Mouse (Mus musculus) heart, adult 2 months (tissue): ENCODE data around the gene Csdc2. TPM values are rescaled to one million over a fixed set of nuclear protein-coding genes. Genes with fewer than 3 reads are reported as not detected.
A peak's percentile ranks its signal among the peaks of the same experiment; 100 is the strongest.

Experiments
- DNase-seq, 2 experiments: peaks; one replicate each; pipeline ENCODE4 v3.0.0; 2021
- H3K27ac ChIP-seq: fragments of 200-600 bp; 2 replicates; pipeline ENCODE4 v1.8.1; 2022
- H3K27me3 ChIP-seq: fragments of 200-500 bp; 2 replicates; pipeline ENCODE4 v1.6.1; 2012; ENCODE audit warnings: mild to moderate bottlenecking, low read length, inconsistent platforms, mixed read lengths; ENCODE audit not compliant: control insufficient read depth, insufficient read depth
- H3K36me3 ChIP-seq: fragments of 200-500 bp; 2 replicates; pipeline ENCODE4 v1.6.1; 2012; ENCODE audit warnings: low read length, inconsistent platforms; ENCODE audit not compliant: control insufficient read depth, insufficient read depth
- H3K4me1 ChIP-seq: fragments of 200-500 bp; 2 replicates; pipeline ENCODE4 v1.6.1; 2011; ENCODE audit warnings: low read length; ENCODE audit not compliant: control insufficient read depth, insufficient read depth
- H3K4me3 ChIP-seq: fragments of 200-600 bp; 2 replicates; pipeline ENCODE4 v1.8.1; 2022
- H3K79me2 ChIP-seq: fragments of 200-500 bp; replicated peaks from 2 replicates; pipeline ENCODE4 v1.6.1; 2012; ENCODE audit warnings: mild to moderate bottlenecking, inconsistent platforms, low read length, moderate library complexity, mixed read lengths; ENCODE audit not compliant: control insufficient read depth, insufficient read depth
- H3K9ac ChIP-seq: fragments of 200-500 bp; 2 replicates; pipeline ENCODE4 v1.6.1; 2012; ENCODE audit warnings: low read depth, mild to moderate bottlenecking, control low read depth, inconsistent platforms, low read length, mixed read lengths
- CTCF ChIP-seq: fragments of 200-600 bp; IDR thresholded peaks from 2 replicates; pipeline ENCODE4 v1.8.1; 2022; ENCODE audit warnings: antibody characterized with exemption, mild to moderate bottlenecking, moderate library complexity
- EP300 ChIP-seq: fragments of 200-500 bp; IDR thresholded peaks from 2 replicates; pipeline ENCODE4 v1.6.1; 2011; ENCODE audit warnings: low read depth, low read length, control low read depth; ENCODE audit not compliant: insufficient read depth
- POLR2A ChIP-seq: fragments of 200-500 bp; IDR thresholded peaks from 2 replicates; pipeline ENCODE4 v1.6.1; 2011; ENCODE audit warnings: mild to moderate bottlenecking, low read depth, low read length, control low read depth; ENCODE audit not compliant: insufficient read depth
- WGBS: fragments of 180-500 bp; shearing (Covaris S2); methylation state at CpG from one replicate; pipeline ENCODE4 v1.1.7; 2018; 5-methylcytosine and 5-hydroxymethylcytosine counted together
- intact Hi-C: fragments of 180-260 bp; cut with DNase I; formaldehyde crosslinking; loops from one replicate; pipeline ENCODE4 v1.15.1; 2025
- polyA plus RNA-seq: library from polyadenylated mRNA; depleted of rRNA; stranded (reverse); fragments of >200 nt; gene quantifications from 2 replicates; pipeline ENCODE4 v1.2.3, GENCODE M21; 2012
- total RNA-seq, 2 experiments: library from RNA; stranded (reverse); gene quantifications; 2 replicates each; pipeline ENCODE4 v1.2.3; 2021

Gene Csdc2
- total and polyA plus RNA-seq, 3 experiments = 66.1 to 92.7 (median 85.7) TPM

DNA sequence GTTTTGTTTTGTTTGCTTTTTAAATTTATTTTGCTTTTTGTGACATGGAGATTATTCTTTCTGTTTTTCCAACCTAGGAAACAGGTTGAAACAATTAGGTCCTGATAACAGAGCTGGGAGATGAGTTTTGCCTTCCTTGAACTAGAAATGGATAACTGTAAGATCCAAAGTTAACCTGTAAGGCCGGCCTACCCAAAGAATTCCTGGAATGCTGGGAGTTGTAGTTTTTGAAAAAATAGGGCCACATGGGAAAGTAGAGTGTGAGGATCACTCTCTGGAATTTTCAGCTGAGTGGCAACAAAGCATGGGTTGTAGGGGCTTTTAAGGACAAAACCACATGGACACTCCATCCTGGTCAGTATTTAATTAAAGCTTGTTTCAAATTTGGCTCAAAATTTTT, 45.6 kb downstream of the Csdc2 start:
- no peaks in the 10 kb centered on the region for H3K79me2 ChIP-seq
- intact Hi-C loops = no loop called here
- H3K27ac ChIP-seq = no peak overlapping the region
- H3K4me3 ChIP-seq = no peak overlapping the region
- no peaks in the 10 kb centered on the region for H3K27me3 ChIP-seq
- no peaks in the 10 kb centered on the region for H3K4me1 ChIP-seq
- TF ChIP-seq POLR2A (no peak), EP300 (no peak), CTCF (no peak)
- DNase-seq = no peak
- no peak overlapping the region for H3K9ac ChIP-seq
- WGBS = 60% methylated on average over 1 of the region's 1 CpGs
- no peaks in the 10 kb centered on the region for H3K36me3 ChIP-seq

DNA sequence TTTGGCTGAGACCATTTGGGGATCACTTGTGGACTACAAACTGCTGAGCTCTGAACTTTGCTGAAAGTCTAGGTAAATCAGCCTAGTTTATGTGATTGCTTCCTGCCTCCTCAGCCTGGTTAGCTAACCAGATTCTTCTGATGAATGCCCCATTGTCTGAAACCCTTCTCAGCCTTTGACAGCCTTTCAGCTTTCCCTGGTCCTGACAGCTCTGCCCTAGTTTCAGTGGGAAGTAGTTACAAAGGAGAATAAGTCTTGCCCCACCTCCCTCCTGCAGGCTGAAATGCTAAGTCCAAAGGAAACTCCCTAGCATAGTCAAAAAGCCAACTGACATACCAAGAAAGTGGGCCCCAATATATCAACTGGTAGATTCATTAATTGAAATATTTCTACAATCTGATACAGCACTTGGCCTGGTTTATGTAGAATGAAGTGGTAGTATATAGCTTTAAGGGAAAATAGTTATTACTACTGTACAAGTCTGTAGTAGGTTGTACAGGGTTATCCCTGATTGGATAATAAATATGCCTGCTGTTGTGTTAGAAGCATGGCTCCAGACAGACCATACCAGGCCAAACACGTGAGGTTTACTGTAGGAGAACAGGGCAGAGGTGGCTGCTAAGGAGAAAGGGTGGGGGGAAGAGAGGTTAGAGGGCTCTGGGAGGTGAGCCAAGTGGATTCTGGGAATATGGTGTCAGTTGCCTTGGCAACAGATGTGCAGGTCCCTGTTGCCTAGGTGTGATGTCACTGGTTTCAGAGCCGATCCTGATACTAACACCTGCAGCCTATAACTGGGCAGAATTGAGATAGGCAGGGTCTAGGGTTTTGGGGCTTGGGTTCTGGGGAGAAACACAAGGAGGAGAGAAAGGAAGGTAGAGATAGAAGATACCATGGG, 49.0 kb downstream of the Csdc2 start:
- no peaks in the 10 kb centered on the region for H3K36me3 ChIP-seq
- no peaks in the 10 kb centered on the region for H3K79me2 ChIP-seq
- H3K4me3 ChIP-seq = no peak overlapping the region
- H3K27me3 ChIP-seq = no peaks in the 10 kb centered on the region
- 70% methylated on average over 2 of the region's 2 CpGs for WGBS
- H3K9ac ChIP-seq = no peak overlapping the region
- no peak overlapping the region for H3K27ac ChIP-seq
- intact Hi-C loops = no loop called here
- DNase-seq = no peak
- peaks cover 4% of the 10 kb centered on the region for H3K4me1 ChIP-seq
- TF ChIP-seq CTCF (no peak), POLR2A (no peak), EP300 (no peak)

GRCm38 (mm10) chr15:81987646-81988045, 51.1 kb downstream of the Csdc2 start, which contains the start of gene Xrcc6:
TSS of gene Xrcc6 (plus strand) at chr15:81987835.
- TF ChIP-seq EP300 (no peak), CTCF (no peak), POLR2A (no peak)
- intact Hi-C loops = no loop called here

GRCm38 (mm10) chr15:81989371-81990062, 53.0 kb downstream of the Csdc2 start:
- H3K4me3 ChIP-seq = no peak overlapping the region
- peak overlapping the region; percentile 18; the same call in 1 of the 2 replicates for H3K27ac ChIP-seq
- WGBS = 39% methylated on average over 11 of the region's 11 CpGs
- H3K27me3 ChIP-seq = no peaks in the 10 kb centered on the region
- no peaks in the 10 kb centered on the region for H3K79me2 ChIP-seq
- TF ChIP-seq EP300 (peak; percentile 78), CTCF (peak; percentile 91), POLR2A (no peak)
- peak; percentile 84 to 86 for DNase-seq
- H3K9ac ChIP-seq = no peak overlapping the region; the same call in 1 of the 2 replicates
- H3K36me3 ChIP-seq = no peaks in the 10 kb centered on the region
- peaks cover 4% of the 10 kb centered on the region for H3K4me1 ChIP-seq
- intact Hi-C loops = loop anchor here (1.0 kb wide), 1 partner anchor 29 kb away; the partner anchor contains the start of gene Pmm1

More at GRCm38 (mm10) chr15:81987646-81988045, 51.1 kb downstream of the Csdc2 start, which contains the start of gene Xrcc6:
- no peaks in the 10 kb centered on the region for H3K27me3 ChIP-seq
- H3K79me2 ChIP-seq = no peaks in the 10 kb centered on the region
- no peak within 1 kb of the TSS for H3K27ac ChIP-seq
- H3K9ac ChIP-seq = no peak within 1 kb of the TSS
- no peak within 1 kb of the TSS for H3K4me3 ChIP-seq
- no peak for DNase-seq
- 64% methylated on average over 3 of the region's 3 CpGs for WGBS
- no peaks in the 10 kb centered on the region for H3K36me3 ChIP-seq
- H3K4me1 ChIP-seq = peaks cover 4% of the 10 kb centered on the region

DNA sequence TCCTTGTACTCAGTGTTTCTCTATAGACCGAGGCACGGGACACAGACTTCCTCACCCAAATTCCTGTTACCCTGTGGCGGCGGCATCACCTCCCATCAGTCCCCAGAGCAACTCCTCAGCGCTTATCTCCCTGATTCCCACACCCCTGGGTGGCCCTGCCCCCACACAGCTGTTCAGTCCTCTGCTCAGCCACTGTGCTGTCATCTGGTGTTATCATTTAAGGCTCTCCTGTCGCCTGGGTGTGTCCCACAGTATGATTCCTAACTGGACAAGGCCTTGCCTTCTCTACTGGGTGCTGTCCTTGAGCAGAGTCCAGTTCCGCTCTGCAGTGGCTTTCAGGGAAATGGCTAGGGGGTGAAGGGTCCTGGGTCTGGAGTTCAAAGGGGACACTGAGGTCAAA, 54.0 kb downstream of the Csdc2 start:
- Histone ChIP-seq H3K27ac (no peak overlapping the region), H3K4me1 (peaks cover 4% of the 10 kb centered on the region), H3K79me2 (no peaks in the 10 kb centered on the region), H3K27me3 (no peaks in the 10 kb centered on the region), H3K9ac (no peak overlapping the region), H3K4me3 (no peak overlapping the region), H3K36me3 (no peaks in the 10 kb centered on the region)
- WGBS = 41% methylated on average over 7 of the region's 7 CpGs
- intact Hi-C loops = no loop called here
- DNase-seq = peak; percentile 22 to 26
- TF ChIP-seq POLR2A (no peak), EP300 (0 out of 2 replicates have a peak, but pooled peaks have one; percentile 15)
